Comparison of ENCODE assay signal across 8 mouse cellular contexts in genomic region chrX:20950191-20950880, GRCm38 (mm10). TPM values are rescaled to one million over a fixed set of nuclear protein-coding genes. Genes with fewer than 3 reads are reported as not detected.
DNase-seq lines count a peak whose midpoint lies in the region; ATAC-seq lines count a peak whose summit lies in the region.

TSS of gene Elk1 (minus strand) at chrX:20950608.

- H3K4me3 ChIP-seq in hindbrain, embryonic 12.5 days = peak within 1 kb of the TSS; percentile 60

- peak; percentile 98 for ATAC-seq in hindbrain, embryonic 12.5 days (ENCODE audit: low FRiP score)

- H3K4me2 ChIP-seq in hindbrain, embryonic 12.5 days (replicated peaks) = peak within 1 kb of the TSS; percentile 52

- peak; percentile 93 for DNase-seq in Muller cell, postnatal 12 days (ENCODE audit: inconsistent ontology term)
- DNase-seq in cerebellum, adult 9-11 months = peak; percentile 95
- DNase-seq in frontal cortex, postnatal 10 days (ENCODE audit: low spot score in 2 of 2) = peak; percentile 77 to 90
- peak; percentile 64 to 89 for DNase-seq in layer of hippocampus, postnatal 14 days (ENCODE audit: low spot score in 2 of 2)
- peak; percentile 78 for DNase-seq in lung, postnatal 14 days
- DNase-seq in retina, adult 2 months (ENCODE audit: low read depth, low spot score) = peak; percentile 64
- peak; percentile 74 to 83 for DNase-seq in thymus, postnatal 36 days

- peaks cover 2% of the 10 kb centered on the region; the same call in 1 of the 2 replicates for H3K4me1 ChIP-seq in hindbrain, embryonic 12.5 days

- WGBS in hindbrain, embryonic 12.5 days = 19% methylated on average over 30 of the region's 30 CpGs

- peak within 1 kb of the TSS; percentile 72 for H3K27ac ChIP-seq in hindbrain, embryonic 12.5 days

- peak within 1 kb of the TSS; percentile 62 for H3K9ac ChIP-seq in hindbrain, embryonic 12.5 days

- H3K9me3 ChIP-seq in hindbrain, embryonic 12.5 days (replicated peaks) = no peaks in the 10 kb centered on the region

- H3K36me3 ChIP-seq in hindbrain, embryonic 12.5 days = no peaks in the 10 kb centered on the region

- H3K27me3 ChIP-seq in hindbrain, embryonic 12.5 days = no peaks in the 10 kb centered on the region

RNA-seq across cellular contexts. Expression of gene Elk1, which starts in this region (rescaled TPM):
- 18.5 and 18.7 TPM in 2 replicates for polyA plus RNA-seq in hindbrain, embryonic 12.5 days (2016; fragmentation: Nextera tagmentation; extraction: Ambion mirVana)
- 10 to 100 TPM; 46.1 to 47.8 TPM for total RNA-seq in layer of hippocampus, postnatal 14 days (2021)

Comparison
In these comparisons a context has a peak if more than half of its experiments do, and no peak if none do; other contexts are left out.
1. Peak in every context shown above with its lines: DNase-seq, ATAC-seq, H3K4me3 ChIP-seq and H3K27ac ChIP-seq.